Mouse (Mus musculus) lung, postnatal 0 days (tissue): ENCODE results near the gene Prrt1.

ENCODE experiments used
- CTCF ChIP-seq: IDR thresholded peaks from 2 replicates; pipeline ENCODE4 v1.5.1; 2016; ENCODE audit warnings: antibody characterized with exemption, mild to moderate bottlenecking
- EP300 ChIP-seq: IDR thresholded peaks from 2 replicates; pipeline ENCODE4 v1.6.1; 2016; ENCODE audit warnings: antibody characterized with exemption, mild to moderate bottlenecking, control low read depth

DNA sequence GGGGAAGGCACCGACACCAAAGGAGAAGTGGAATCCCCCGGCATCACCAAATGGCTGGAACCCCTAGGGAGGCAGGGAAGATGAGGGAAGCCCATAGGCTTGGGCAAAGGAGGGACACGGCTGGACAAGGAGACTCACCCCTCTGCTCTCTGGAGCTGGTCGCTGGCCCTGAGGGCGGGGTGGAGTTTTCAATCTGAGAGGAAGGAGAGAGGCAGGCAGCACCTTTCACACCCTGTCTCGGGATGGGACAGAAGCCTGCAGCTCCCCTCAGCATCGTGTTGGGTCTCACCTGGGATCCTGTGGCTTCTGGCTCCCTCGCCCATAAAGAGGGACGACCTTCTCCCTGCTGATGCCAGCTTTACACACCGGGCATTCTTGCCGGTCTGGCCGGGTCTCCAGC, 27.5 kb upstream of the Prrt1 start:
- TF ChIP-seq CTCF (no peak), EP300 (no peak; the same call in 1 of the 2 replicates)
